Mouse (Mus musculus): ENCODE data around the gene Selenow. TPM values are rescaled to one million over a fixed set of nuclear protein-coding genes. Genes with fewer than 3 reads are reported as not detected.

Selenow gene
- polyA plus RNA-seq, 1 experiment from 2014 or later, result 1,563 TPM

- Histone ChIP-seq H3K9ac (no peak overlapping the region), H3K4me3 (no peak overlapping the region), H3K4me2 (no peak overlapping the region), H3K27ac (replicated peaks) (no peak overlapping the region), H3K36me3 (peaks cover 41% of the 10 kb centered on the region), H3K27me3 (no peaks in the 10 kb centered on the region), H3K4me1 (replicated peaks) (peaks cover 27% of the 10 kb centered on the region), H3K9me3 (no peaks in the 10 kb centered on the region)
- 96% methylated on average over 1 of the region's 1 CpGs for WGBS
- no peak for ATAC-seq (ENCODE audit: low FRiP score, low read depth)
These were observed 22.1 kb upstream of the Selenow start for GRCm38 (mm10) chr7:15944311-15944710.

GRCm38 (mm10) chr7:15938621-15939020 lies 16.4 kb upstream of the Selenow start:
- Histone ChIP-seq H3K4me2 (no peak overlapping the region), H3K27ac (replicated peaks) (no peak overlapping the region), H3K4me3 (no peak overlapping the region), H3K9ac (no peak overlapping the region), H3K9me3 (no peaks in the 10 kb centered on the region), H3K27me3 (no peaks in the 10 kb centered on the region), H3K4me1 (replicated peaks) (no peaks in the 10 kb centered on the region), H3K36me3 (peaks cover 83% of the 10 kb centered on the region)
- no peak for ATAC-seq (ENCODE audit: low FRiP score, low read depth)
- 94% methylated on average over 3 of the region's 3 CpGs for WGBS

DNA sequence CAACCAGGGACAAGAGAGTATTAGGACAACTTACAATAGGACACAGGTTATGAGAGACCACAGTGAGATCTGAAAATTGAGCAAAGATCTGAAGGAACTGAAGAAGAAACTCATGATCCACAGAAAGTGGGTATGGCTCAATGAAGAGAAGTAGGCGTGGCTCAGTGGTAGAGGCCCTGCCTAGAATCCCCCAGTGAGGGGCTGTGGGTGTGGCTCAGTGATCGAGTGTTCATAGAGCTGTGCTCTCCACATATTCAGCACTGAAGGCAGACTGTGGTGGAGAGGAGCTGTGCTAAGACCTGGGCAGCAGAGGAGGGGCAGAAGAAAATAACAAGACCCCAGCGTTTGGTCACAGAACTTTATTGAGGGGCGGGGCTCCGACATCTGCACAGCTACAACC lies 15.3 kb upstream of the Selenow start:
- H3K9ac ChIP-seq, result no peak overlapping the region
- H3K9me3 ChIP-seq, result no peaks in the 10 kb centered on the region
- H3K27me3 ChIP-seq, result no peaks in the 10 kb centered on the region
- no peak overlapping the region for H3K4me2 ChIP-seq
- H3K4me3 ChIP-seq, result no peak overlapping the region
- peaks cover 74% of the 10 kb centered on the region for H3K36me3 ChIP-seq
- 90% methylated on average over 5 of the region's 5 CpGs for WGBS
- ATAC-seq (ENCODE audit: low FRiP score, low read depth), result no peak
- H3K4me1 ChIP-seq (replicated peaks), result no peaks in the 10 kb centered on the region
- no peak overlapping the region for H3K27ac ChIP-seq (replicated peaks)

GRCm38 (mm10) chr7:15933437-15934359 lies 11.5 kb upstream of the Selenow start:
- no peak overlapping the region for H3K9ac ChIP-seq
- H3K27ac ChIP-seq (replicated peaks), result no peak overlapping the region
- no peak overlapping the region for H3K4me3 ChIP-seq
- no peaks in the 10 kb centered on the region for H3K9me3 ChIP-seq
- no peak overlapping the region for H3K4me2 ChIP-seq
- no peaks in the 10 kb centered on the region for H3K27me3 ChIP-seq
- no peaks in the 10 kb centered on the region for H3K4me1 ChIP-seq (replicated peaks)
- H3K36me3 ChIP-seq, result peaks cover 38% of the 10 kb centered on the region
- 60% methylated on average over 16 of the region's 16 CpGs for WGBS
- 0 out of 2 replicates have a peak, but pooled peaks have one; percentile 32 for ATAC-seq (ENCODE audit: low FRiP score, low read depth)

DNA sequence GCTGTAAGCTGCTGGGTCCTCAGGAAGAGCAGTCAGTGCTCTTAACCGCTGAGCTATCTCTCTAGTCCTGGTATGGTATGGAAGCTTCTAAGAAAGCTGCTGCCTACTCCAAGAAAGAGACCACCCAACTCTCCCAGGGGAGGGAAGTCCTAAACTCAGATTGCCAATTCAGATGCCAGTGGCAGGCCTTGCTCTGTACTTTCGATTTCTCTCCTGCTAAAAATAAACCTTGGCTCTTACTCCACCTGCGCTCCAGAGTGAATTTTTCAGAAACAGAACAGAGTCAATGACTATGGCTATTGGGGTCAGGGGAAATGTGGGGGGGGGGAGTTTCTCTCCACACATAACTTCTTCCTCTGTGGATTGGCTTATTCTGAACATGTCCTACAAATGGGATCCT lies 9.4 kb upstream of the Selenow start:
- Histone ChIP-seq H3K9me3 (no peaks in the 10 kb centered on the region), H3K36me3 (peaks cover 18% of the 10 kb centered on the region), H3K27ac (replicated peaks) (no peak overlapping the region), H3K27me3 (no peaks in the 10 kb centered on the region), H3K4me2 (no peak overlapping the region), H3K4me1 (replicated peaks) (no peaks in the 10 kb centered on the region), H3K9ac (no peak overlapping the region), H3K4me3 (no peak overlapping the region)
- no peak for ATAC-seq (ENCODE audit: low FRiP score, low read depth)
- 86% methylated on average over 3 of the region's 3 CpGs for WGBS

GRCm38 (mm10) chr7:15930543-15930942 lies 8.3 kb upstream of the Selenow start:
- Histone ChIP-seq H3K4me2 (no peak overlapping the region), H3K27me3 (no peaks in the 10 kb centered on the region), H3K27ac (replicated peaks) (no peak overlapping the region), H3K4me1 (replicated peaks) (no peaks in the 10 kb centered on the region), H3K9me3 (no peaks in the 10 kb centered on the region), H3K36me3 (peaks cover 7% of the 10 kb centered on the region; the same call in 1 of the 2 replicates), H3K9ac (no peak overlapping the region), H3K4me3 (no peak overlapping the region)
- 81% methylated on average over 2 of the region's 2 CpGs for WGBS
- no peak for ATAC-seq (ENCODE audit: low FRiP score, low read depth)

GRCm38 (mm10) chr7:15929910-15930309 lies 7.7 kb upstream of the Selenow start:
- Histone ChIP-seq H3K36me3 (0 out of 2 replicates have a peak, but pooled peaks cover 3% of the 10 kb centered on the region), H3K9me3 (no peaks in the 10 kb centered on the region), H3K4me3 (no peak overlapping the region), H3K27ac (replicated peaks) (no peak overlapping the region), H3K4me2 (no peak overlapping the region), H3K9ac (no peak overlapping the region), H3K27me3 (no peaks in the 10 kb centered on the region), H3K4me1 (replicated peaks) (no peaks in the 10 kb centered on the region)
- WGBS, result 45% methylated on average over 4 of the region's 4 CpGs
- ATAC-seq (ENCODE audit: low FRiP score, low read depth), result no peak

- H3K27me3 ChIP-seq, result no peaks in the 10 kb centered on the region
- H3K4me1 ChIP-seq (replicated peaks), result peaks cover 28% of the 10 kb centered on the region
- H3K4me3 ChIP-seq, result peak overlapping the region; percentile 63
- no peaks in the 10 kb centered on the region for H3K9me3 ChIP-seq
- H3K4me2 ChIP-seq, result peak overlapping the region; percentile 79
- WGBS, result under 1% methylated on average over 10 of the region's 10 CpGs
- H3K27ac ChIP-seq (replicated peaks), result peak overlapping the region; percentile 91
- peak overlapping the region; percentile 66 for H3K9ac ChIP-seq
- peaks cover 30% of the 10 kb centered on the region for H3K36me3 ChIP-seq
- ATAC-seq (ENCODE audit: low FRiP score, low read depth), result peak; percentile 44
These were observed 406 bp downstream of the Selenow start for GRCm38 (mm10) chr7:15921796-15922195.

GRCm38 (mm10) chr7:15920645-15921190 lies 1.5 kb downstream of the Selenow start:
- Histone ChIP-seq H3K9ac (peak overlapping the region; percentile 66), H3K4me3 (peak overlapping the region; percentile 63), H3K9me3 (no peaks in the 10 kb centered on the region), H3K4me2 (peak overlapping the region; percentile 79), H3K27ac (replicated peaks) (no peak overlapping the region), H3K36me3 (peaks cover 33% of the 10 kb centered on the region), H3K27me3 (no peaks in the 10 kb centered on the region), H3K4me1 (replicated peaks) (peaks cover 28% of the 10 kb centered on the region)
- ATAC-seq (ENCODE audit: low FRiP score, low read depth), result no peak
- 86% methylated on average over 6 of the region's 6 CpGs for WGBS

- Histone ChIP-seq H3K27ac (replicated peaks) (no peak overlapping the region), H3K9ac (0 out of 2 replicates have a peak overlapping the region, but pooled peaks have one; percentile 66), H3K4me3 (peak overlapping the region; percentile 63), H3K9me3 (no peaks in the 10 kb centered on the region), H3K4me2 (peak overlapping the region; percentile 79), H3K4me1 (replicated peaks) (peaks cover 28% of the 10 kb centered on the region), H3K36me3 (peaks cover 33% of the 10 kb centered on the region), H3K27me3 (no peaks in the 10 kb centered on the region)
- WGBS, result 94% methylated on average over 9 of the region's 9 CpGs
- ATAC-seq (ENCODE audit: low FRiP score, low read depth), result no peak
These were observed 2.3 kb downstream of the Selenow start for GRCm38 (mm10) chr7:15919947-15920346.

GRCm38 (mm10) chr7:15918371-15918770 lies 3.8 kb downstream of the Selenow start:
- H3K36me3 ChIP-seq, result peaks cover 33% of the 10 kb centered on the region
- H3K9ac ChIP-seq, result no peak overlapping the region
- H3K27ac ChIP-seq (replicated peaks), result no peak overlapping the region
- ATAC-seq (ENCODE audit: low FRiP score, low read depth), result no peak
- H3K27me3 ChIP-seq, result no peaks in the 10 kb centered on the region
- H3K9me3 ChIP-seq, result no peaks in the 10 kb centered on the region
- no peak overlapping the region for H3K4me2 ChIP-seq
- no peak overlapping the region for H3K4me3 ChIP-seq
- H3K4me1 ChIP-seq (replicated peaks), result peaks cover 28% of the 10 kb centered on the region

- peaks cover 22% of the 10 kb centered on the region for H3K4me1 ChIP-seq (replicated peaks)
- H3K9ac ChIP-seq, result no peak overlapping the region
- peaks cover 33% of the 10 kb centered on the region for H3K36me3 ChIP-seq
- ATAC-seq (ENCODE audit: low FRiP score, low read depth), result no peak
- H3K4me2 ChIP-seq, result no peak overlapping the region
- WGBS, result 81% methylated on average over 4 of the region's 4 CpGs
- H3K27ac ChIP-seq (replicated peaks), result no peak overlapping the region
- H3K27me3 ChIP-seq, result no peaks in the 10 kb centered on the region
- H3K9me3 ChIP-seq, result no peaks in the 10 kb centered on the region
- no peak overlapping the region for H3K4me3 ChIP-seq
These were observed 5.2 kb downstream of the Selenow start for GRCm38 (mm10) chr7:15916996-15917395.

All from hindbrain, embryonic 15.5 days (tissue).